Mouse (Mus musculus) heart, adult 2 months (tissue): ENCODE measurements around the gene Hdac4. TPM values are rescaled to one million over a fixed set of nuclear protein-coding genes. Genes with fewer than 3 reads are reported as not detected.

Experiments
- DNase-seq, 2 experiments: peaks; one replicate each; pipeline ENCODE4 v3.0.0; 2021
- H3K27ac ChIP-seq: fragments of 200-600 bp; 2 replicates; pipeline ENCODE4 v1.8.1; 2022
- H3K27me3 ChIP-seq: fragments of 200-500 bp; 2 replicates; pipeline ENCODE4 v1.6.1; 2012; ENCODE audit warnings: mild to moderate bottlenecking, low read length, inconsistent platforms, mixed read lengths; ENCODE audit not compliant: control insufficient read depth, insufficient read depth
- H3K36me3 ChIP-seq: fragments of 200-500 bp; 2 replicates; pipeline ENCODE4 v1.6.1; 2012; ENCODE audit warnings: low read length, inconsistent platforms; ENCODE audit not compliant: control insufficient read depth, insufficient read depth
- H3K4me1 ChIP-seq: fragments of 200-500 bp; 2 replicates; pipeline ENCODE4 v1.6.1; 2011; ENCODE audit warnings: low read length; ENCODE audit not compliant: control insufficient read depth, insufficient read depth
- H3K4me3 ChIP-seq: fragments of 200-600 bp; 2 replicates; pipeline ENCODE4 v1.8.1; 2022
- H3K79me2 ChIP-seq: fragments of 200-500 bp; replicated peaks from 2 replicates; pipeline ENCODE4 v1.6.1; 2012; ENCODE audit warnings: mild to moderate bottlenecking, inconsistent platforms, low read length, moderate library complexity, mixed read lengths; ENCODE audit not compliant: control insufficient read depth, insufficient read depth
- H3K9ac ChIP-seq: fragments of 200-500 bp; 2 replicates; pipeline ENCODE4 v1.6.1; 2012; ENCODE audit warnings: low read depth, mild to moderate bottlenecking, control low read depth, inconsistent platforms, low read length, mixed read lengths
- CTCF ChIP-seq: fragments of 200-600 bp; IDR thresholded peaks from 2 replicates; pipeline ENCODE4 v1.8.1; 2022; ENCODE audit warnings: antibody characterized with exemption, mild to moderate bottlenecking, moderate library complexity
- EP300 ChIP-seq: fragments of 200-500 bp; IDR thresholded peaks from 2 replicates; pipeline ENCODE4 v1.6.1; 2011; ENCODE audit warnings: low read depth, low read length, control low read depth; ENCODE audit not compliant: insufficient read depth
- POLR2A ChIP-seq: fragments of 200-500 bp; IDR thresholded peaks from 2 replicates; pipeline ENCODE4 v1.6.1; 2011; ENCODE audit warnings: mild to moderate bottlenecking, low read depth, low read length, control low read depth; ENCODE audit not compliant: insufficient read depth
- whole genome bisulfite sequencing: fragments of 180-500 bp; shearing (Covaris S2); methylation state at CpG from one replicate; pipeline ENCODE4 v1.1.7; 2018; 5-methylcytosine and 5-hydroxymethylcytosine counted together
- intact Hi-C: fragments of 180-260 bp; cut with DNase I; formaldehyde crosslinking; loops from one replicate; pipeline ENCODE4 v1.15.1; 2025
- polyA plus RNA-seq: library from polyadenylated mRNA; depleted of rRNA; stranded (reverse); fragments of >200 nt; gene quantifications from 2 replicates; pipeline ENCODE4 v1.2.3, GENCODE M21; 2012
- total RNA-seq, 2 experiments: library from RNA; stranded (reverse); gene quantifications; 2 replicates each; pipeline ENCODE4 v1.2.3; 2021

Hdac4 gene
- total and polyA plus RNA-seq, 3 experiments, result 15.6 to 45.1 (median 41.3) TPM

- 87% methylated on average over 17 of the region's 17 CpGs for WGBS
- Histone ChIP-seq H3K79me2 (no peaks in the 10 kb centered on the region), H3K9ac (no peak overlapping the region), H3K27me3 (no peaks in the 10 kb centered on the region), H3K27ac (no peak overlapping the region), H3K4me1 (no peaks in the 10 kb centered on the region), H3K36me3 (no peaks in the 10 kb centered on the region), H3K4me3 (no peak overlapping the region)
- DNase-seq, result no peak
- TF ChIP-seq POLR2A (no peak), EP300 (no peak), CTCF (no peak)
- intact Hi-C loops, result no loop called here
Observed at GRCm38 (mm10) chr1:92202639-92203352, 7.3 kb upstream of the Hdac4 start.

GRCm38 (mm10) chr1:92190463-92190862 is 5.0 kb downstream of the Hdac4 start:
- Histone ChIP-seq H3K27me3 (no peaks in the 10 kb centered on the region), H3K27ac (no peak overlapping the region), H3K79me2 (no peaks in the 10 kb centered on the region), H3K9ac (no peak overlapping the region), H3K4me3 (no peak overlapping the region), H3K4me1 (no peaks in the 10 kb centered on the region), H3K36me3 (no peaks in the 10 kb centered on the region)
- WGBS, result 85% methylated on average over 3 of the region's 3 CpGs
- intact Hi-C loops, result no loop called here
- no peak for DNase-seq
- no peak for TF ChIP-seq CTCF
- TF ChIP-seq EP300, result no peak
- TF ChIP-seq POLR2A, result no peak

GRCm38 (mm10) chr1:92187137-92187536 is 8.4 kb downstream of the Hdac4 start:
- intact Hi-C loops, result no loop called here
- no peaks in the 10 kb centered on the region for H3K4me1 ChIP-seq

GRCm38 (mm10) chr1:92184600-92184999 is 10.9 kb downstream of the Hdac4 start:
- intact Hi-C loops, result loop anchor here (2.0 to 5.0 kb wide), 2 partner anchors 20 to 33 kb away; no protein-coding TSS in a partner anchor
- no peak for DNase-seq
- H3K9ac ChIP-seq, result no peak overlapping the region
- WGBS, result 76% methylated on average over 1 of the region's 1 CpGs
- H3K36me3 ChIP-seq, result no peaks in the 10 kb centered on the region
- H3K27me3 ChIP-seq, result no peaks in the 10 kb centered on the region
- no peaks in the 10 kb centered on the region for H3K79me2 ChIP-seq
- H3K4me1 ChIP-seq, result peaks cover 2% of the 10 kb centered on the region; the same call in 1 of the 2 replicates
- H3K4me3 ChIP-seq, result no peak overlapping the region
- no peak overlapping the region for H3K27ac ChIP-seq
- TF ChIP-seq POLR2A (no peak), CTCF (no peak), EP300 (no peak)

More at GRCm38 (mm10) chr1:92187137-92187536, 8.4 kb downstream of the Hdac4 start:
- no peaks in the 10 kb centered on the region for H3K79me2 ChIP-seq
- no peaks in the 10 kb centered on the region for H3K27me3 ChIP-seq
- DNase-seq, result no peak
- 93% methylated on average over 3 of the region's 3 CpGs for WGBS
- H3K9ac ChIP-seq, result no peak overlapping the region
- H3K4me3 ChIP-seq, result no peak overlapping the region
- no peak overlapping the region for H3K27ac ChIP-seq
- no peak for TF ChIP-seq POLR2A
- TF ChIP-seq CTCF, result no peak
- no peak for TF ChIP-seq EP300
- H3K36me3 ChIP-seq, result no peaks in the 10 kb centered on the region

GRCm38 (mm10) chr1:92183101-92183790 is 12.3 kb downstream of the Hdac4 start:
- H3K9ac ChIP-seq, result no peak overlapping the region
- no peak overlapping the region for H3K27ac ChIP-seq
- H3K27me3 ChIP-seq, result no peaks in the 10 kb centered on the region
- TF ChIP-seq CTCF (no peak), EP300 (no peak), POLR2A (no peak)
- intact Hi-C loops, result loop anchor here (5.0 kb wide), 1 partner anchor 34 kb away; no protein-coding TSS in a partner anchor
- no peak for DNase-seq
- WGBS, result 62% methylated on average over 5 of the region's 5 CpGs
- no peaks in the 10 kb centered on the region for H3K79me2 ChIP-seq
- H3K36me3 ChIP-seq, result peaks cover 4% of the 10 kb centered on the region
- no peak overlapping the region for H3K4me3 ChIP-seq
- H3K4me1 ChIP-seq, result peaks cover 3% of the 10 kb centered on the region

GRCm38 (mm10) chr1:92181970-92182369 is 13.5 kb downstream of the Hdac4 start:
- Histone ChIP-seq H3K27me3 (no peaks in the 10 kb centered on the region), H3K4me1 (peaks cover 7% of the 10 kb centered on the region), H3K9ac (no peak overlapping the region), H3K4me3 (no peak overlapping the region), H3K36me3 (peaks cover 5% of the 10 kb centered on the region), H3K27ac (no peak overlapping the region), H3K79me2 (no peaks in the 10 kb centered on the region; the same call in 1 of the 2 replicates)
- no peak for DNase-seq
- no peak for TF ChIP-seq CTCF
- no peak for TF ChIP-seq EP300
- 80% methylated on average over 2 of the region's 2 CpGs for WGBS
- intact Hi-C loops, result loop anchor here (5.0 kb wide), 1 partner anchor 35 kb away; no protein-coding TSS in a partner anchor
